Mouse (Mus musculus): ENCODE measurements around the gene Gm45713.

The Gm45713 gene

DNA sequence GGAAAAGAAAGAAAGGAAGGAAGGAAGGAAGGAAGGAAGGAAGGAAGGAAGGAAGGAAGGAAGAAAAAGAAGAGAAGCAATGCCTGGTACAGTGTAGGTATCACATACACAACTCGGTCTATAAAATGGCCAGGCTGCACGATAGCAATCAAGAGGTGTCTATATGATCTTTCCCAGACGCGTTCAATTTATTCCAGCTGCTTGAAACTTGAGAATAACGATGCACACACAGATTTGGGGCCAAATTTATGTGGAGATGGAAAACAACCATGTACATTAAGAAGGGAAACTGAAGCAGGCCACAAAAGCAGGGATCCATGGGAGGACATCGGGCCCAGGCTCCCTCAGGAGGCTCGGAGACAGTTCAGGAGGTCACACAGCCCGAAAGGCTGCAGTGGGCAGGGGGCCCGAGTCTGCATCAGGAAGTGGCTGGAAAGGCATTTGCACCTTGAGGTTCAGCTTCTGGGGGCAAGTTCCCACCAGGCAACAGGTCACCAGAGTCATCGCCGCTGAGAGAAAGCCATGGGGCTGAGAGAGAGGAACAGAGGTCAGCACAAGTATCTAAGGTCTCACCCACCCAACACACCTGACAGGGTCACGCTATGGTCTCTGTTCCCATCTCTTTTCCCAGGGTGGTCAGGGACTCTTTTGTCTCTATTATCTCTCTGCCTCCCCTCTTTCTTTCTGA lies 43.1 kb downstream of the Gm45713 start:
- peak; percentile 36 for DNase-seq

DNA sequence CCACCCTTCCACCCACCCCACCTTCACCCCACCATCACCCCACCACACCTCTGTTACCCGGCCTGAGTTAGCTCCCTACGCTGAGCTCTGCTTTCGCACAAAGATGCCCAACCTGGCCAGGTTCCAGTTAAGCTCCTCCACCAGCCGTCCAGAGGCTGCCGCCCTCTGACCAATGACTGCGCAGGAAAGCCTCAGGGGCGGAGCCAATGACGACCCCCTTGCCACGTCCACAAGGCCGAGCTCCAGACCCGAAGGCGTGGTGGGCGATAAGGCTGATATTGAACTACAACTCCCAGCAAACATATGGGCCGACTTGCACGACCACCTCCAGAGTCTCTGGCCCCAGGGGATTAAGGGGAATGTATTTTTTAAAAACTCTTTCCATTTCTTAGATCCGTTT lies 44.0 kb downstream of the Gm45713 start, which contains the start of gene Rcn3:
Rcn3 (minus strand) TSS at position 174 of the 400 bp plus-strand sequence.
- peak; percentile 95 for DNase-seq

DNA sequence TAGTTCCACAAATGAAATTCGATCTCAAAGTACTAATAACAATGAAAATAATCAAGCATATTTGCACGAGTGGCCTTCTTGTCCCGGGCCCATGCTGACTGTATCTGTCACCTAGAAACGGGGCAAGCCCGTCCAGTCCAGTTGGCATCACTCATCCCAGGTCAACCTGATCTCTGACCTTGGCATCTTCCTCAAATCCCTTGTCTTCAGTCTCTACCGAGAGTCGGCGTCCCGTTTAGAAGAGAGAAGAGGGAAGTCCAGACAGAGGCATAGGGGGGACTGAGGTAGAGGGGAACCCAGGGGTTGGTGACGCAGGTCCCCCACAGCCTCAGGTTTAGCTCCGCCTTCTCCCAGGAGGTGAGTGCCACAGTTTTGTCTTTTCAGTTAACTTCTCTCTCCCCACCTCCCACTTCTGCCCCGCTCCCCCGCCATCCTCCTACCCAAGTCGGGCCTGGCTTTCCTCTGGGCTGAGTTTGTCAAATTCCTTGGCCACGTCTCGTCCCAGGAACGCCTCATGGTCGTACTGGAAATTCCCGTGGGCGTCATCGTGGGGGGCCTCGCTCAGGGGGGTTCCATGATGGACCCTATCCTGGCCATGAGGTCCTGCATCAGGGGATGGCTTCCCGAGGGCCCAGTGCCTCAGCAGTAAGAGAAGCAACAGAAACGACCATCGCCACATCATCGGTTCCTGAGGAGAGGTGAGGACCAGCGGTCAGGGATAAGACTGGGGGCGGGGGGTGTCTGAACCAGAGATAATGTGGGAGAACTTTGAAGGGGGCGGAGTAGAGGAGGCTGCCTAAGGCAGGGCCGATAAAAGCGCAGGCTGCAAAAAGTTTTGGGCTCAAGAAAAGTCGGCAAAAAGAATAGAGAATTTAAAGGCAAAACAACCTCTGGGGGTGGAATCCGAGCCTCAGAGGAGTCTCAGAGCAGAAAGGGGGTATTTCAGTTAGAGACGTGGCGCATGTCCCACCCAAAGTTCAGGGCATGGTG lies 44.7 kb downstream of the Gm45713 start:
- DNase-seq: peak; percentile 74

DNA sequence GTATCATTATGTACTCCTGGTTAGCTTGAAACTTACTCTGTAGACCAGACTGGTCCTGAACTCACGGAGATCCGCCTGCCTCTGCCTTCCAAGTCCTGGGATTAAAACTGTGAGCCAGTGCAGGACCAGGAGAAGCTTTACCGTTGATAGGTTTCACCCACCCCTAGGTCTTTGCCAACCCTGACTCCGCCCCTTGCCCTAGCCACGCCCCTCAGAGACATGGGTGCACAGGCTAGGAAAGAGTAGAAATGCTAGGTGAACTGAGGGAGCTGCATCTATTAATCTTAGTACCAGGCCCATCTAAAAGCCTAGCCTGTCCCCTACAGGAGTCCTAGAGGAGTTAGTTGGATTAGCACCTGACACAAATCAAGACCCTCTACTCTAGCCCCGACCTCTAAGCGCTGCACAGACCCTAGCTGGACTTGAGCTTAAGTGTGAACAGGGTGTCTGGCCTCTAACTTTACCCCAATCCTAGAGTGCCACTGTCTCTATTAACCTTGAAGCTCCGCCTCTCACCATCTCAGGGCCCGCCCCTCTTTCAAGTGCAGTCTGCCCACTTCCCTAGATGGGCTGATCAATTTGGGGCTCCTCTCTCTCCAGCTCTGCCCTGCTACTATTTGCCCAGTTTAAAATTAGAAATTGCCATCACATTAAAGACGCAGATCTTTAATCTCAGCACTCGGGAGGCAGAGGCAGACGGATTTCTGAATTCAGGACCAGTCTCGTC lies 45.6 kb downstream of the Gm45713 start:
- no peak for DNase-seq

DNA sequence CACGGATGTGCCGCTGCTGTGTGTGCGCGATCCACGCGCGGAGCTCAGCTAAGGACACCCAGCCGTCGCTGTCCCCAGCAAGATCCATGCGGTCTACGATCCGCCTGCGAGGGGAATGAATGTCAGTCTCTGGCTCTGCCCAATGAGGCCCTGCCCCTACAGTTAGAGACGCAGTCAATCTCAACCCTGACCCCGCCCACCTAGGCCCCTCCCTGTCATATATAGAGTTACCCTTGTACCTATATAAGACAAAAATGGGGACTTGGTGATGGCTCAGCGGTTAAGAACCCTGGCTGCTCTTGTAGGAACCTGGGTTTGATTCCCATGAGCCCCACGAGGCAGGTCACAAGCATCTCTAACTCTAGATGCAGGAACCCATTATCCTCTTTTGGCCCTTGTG lies 47.4 kb downstream of the Gm45713 start:
- no peak for DNase-seq

DNA sequence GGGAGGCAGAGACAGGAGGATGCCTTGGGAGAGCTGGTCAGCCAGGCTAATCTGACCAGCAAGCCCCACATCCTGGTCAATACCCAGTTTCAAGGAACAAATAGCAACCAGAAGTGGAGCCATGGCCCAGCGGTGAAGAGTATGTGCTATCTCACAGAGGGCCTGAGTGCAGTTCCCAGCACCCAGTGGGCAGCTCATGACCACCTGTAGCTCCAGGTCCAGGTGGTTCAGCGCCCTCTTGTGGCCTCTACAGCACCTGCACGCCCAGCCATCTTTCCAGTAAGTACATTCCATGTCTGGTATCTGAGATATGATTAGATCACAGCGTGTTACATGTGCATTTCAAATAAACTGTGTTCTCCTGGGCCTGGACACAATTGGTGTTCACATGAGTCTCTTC lies 49.9 kb downstream of the Gm45713 start:
- DNase-seq: no peak

DNA sequence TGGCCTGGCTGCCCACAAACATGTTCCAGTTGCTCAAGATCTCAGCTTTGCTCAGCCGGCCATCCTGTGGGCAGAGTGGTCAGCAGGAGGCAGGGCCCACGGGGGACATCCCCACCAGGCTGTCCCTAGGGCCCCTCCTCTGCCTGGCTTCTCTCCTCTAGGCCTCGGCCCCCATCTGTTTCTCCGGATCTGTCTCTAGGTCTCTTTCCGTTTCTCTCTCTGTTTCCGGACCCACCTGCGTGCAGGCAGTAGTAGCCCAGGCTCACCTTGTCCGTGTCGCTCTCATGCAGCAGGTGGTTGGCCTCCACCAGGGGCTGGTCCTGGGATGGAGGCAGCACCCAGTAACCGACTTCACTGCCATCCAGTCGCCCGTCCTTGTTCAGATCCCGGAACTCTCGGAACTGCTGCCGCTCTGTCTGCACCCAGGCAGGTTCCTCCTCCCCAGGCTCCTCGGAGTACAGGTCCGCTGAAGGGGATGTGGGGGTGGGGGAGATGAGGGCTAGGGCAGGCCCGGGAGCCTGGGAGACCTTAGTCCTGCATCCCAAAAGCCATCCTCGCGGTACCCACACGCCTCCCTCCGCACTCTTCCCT lies 52.6 kb downstream of the Gm45713 start:
- no peak for DNase-seq

DNA sequence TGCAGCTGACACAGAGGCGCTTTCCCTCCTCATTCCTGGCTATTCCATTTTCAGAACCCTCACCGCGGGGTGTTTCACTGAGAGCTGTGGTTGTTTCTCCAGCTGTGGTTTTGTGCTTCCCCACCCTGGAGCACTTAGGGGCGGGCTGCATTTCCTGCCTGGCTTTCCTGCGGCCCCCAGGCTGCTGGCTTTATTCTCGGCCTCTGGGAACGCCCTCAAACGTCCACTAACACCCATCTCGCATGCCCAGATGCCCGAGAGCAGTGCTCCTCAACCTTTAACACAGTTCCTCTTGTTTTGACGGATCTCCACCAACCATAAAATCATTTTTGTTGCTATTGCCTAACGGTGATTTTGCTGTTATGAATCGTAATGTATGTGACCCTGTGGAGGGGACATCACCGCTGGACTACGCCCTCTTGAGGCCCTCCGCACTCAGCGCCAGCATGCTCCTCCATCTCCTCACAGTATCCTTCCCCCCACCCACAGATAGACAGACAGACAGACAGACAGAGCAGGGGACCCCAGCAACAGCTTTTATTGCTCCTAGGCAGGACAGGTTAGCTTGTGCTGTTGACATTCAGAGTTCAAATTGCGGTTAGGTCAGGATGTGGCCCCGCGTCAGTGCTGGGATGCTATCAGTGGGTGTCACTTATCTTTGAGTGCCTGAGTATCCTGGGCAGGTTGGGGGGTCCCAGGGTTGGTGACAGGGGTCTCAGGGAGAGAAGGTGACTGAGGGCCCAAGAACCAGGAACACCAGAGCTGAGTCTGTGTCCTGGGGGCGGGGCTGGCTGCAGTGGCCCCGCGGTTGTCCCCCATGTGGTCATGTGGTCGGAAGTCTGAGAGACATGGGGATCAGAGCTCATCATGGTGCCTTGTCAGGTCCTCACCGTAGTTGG lies 53.4 kb downstream of the Gm45713 start:
- DNase-seq: peak; percentile 78

DNA sequence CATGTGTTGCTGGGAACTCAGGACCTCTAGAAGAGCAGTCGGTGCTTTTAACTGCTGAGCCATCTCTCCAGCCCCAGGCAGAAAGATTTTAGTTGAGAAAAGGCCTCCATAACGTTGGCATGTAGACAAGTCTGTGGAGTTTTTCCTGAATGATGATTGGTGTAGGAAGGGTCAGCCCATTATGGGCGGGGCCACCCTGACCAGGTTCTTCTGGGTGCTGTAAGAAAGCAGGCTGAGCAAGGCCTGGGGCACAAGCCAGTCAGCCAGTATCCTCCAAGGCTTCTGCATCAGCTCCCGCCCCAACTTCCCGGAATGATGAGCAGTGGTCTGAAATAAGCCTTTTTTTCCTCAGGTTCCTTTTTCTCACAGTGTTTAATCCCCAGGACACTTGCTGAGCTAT lies 55.0 kb downstream of the Gm45713 start:
- no peak for DNase-seq

DNA sequence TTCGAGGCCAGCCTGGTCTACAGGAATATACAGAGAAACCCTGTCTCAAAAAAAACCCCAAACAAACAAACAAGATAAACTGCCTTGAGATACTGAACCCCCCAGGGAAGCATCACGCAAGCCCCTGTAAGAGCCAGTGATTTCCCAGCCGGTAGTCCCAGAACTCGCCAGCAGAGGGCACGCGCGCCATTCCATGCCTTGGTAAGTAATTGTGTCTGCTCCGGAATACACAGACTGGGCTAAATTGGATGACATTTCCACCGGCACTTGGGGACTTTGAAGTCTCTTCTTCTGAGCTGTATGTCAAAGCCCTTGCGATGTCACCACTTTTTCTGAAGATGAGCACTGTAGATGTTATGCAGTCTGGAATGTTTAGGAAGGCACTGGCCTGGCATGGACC lies 56.2 kb downstream of the Gm45713 start:
- DNase-seq: peak; percentile 95

DNA sequence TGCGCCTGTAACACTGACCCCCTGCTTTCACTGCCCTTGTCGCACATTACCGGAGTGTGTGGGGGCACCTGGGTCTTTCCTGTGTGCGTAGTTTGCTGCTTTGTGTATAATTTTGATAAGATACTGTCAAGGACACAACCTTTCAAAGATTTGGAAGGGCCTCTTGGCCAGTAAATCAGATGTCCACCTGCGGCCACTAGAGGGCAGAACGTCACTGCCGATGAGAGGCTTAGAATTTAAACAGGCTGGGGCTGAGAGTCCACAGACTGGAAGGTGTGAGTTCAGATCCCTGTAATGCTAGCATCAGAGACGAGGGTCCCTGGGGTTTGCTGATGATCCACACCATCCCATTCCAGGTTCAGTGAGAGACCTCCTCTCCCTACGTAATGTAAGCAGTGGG lies 57.5 kb downstream of the Gm45713 start:
- DNase-seq: peak; percentile 89

DNA sequence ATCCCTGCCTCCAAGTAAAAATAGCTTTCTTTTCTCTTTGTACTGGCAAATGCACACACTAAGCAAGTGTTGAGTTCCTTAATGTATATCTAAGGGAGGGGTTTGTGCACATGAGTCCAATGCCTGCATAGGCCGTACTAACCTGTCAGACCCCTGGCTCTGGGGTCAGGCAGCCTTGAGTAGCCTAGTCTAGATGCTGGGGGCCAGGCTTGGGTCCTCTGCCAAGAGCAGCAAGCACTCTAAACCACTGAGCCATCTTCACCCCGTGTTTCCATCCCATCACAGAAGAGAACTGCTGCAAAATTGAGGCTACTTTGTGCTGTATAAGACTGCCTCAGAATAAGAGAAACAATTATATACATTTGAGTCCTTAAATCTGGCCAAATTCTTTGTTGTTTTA lies 58.2 kb downstream of the Gm45713 start:
- DNase-seq: no peak

DNA sequence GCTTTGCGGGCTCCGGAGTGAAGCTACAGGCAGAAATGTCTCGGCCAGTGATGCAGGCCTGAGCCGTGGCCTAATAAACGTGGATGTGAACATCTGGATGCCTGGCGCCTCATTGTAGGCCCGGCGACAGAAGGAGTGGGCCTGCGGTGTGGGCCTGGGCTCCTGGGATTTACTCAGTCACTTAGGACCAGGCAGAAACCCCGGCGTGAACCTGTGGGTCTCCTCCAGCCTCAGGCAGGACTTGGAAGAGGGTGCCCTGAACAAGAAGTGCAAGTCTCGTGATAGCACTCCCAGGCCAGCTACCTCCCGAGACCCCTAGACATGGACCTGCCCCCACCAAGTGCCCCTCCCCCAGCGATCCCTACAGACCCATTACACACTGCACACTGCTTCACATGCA lies 58.7 kb downstream of the Gm45713 start:
- DNase-seq: no peak

DNA sequence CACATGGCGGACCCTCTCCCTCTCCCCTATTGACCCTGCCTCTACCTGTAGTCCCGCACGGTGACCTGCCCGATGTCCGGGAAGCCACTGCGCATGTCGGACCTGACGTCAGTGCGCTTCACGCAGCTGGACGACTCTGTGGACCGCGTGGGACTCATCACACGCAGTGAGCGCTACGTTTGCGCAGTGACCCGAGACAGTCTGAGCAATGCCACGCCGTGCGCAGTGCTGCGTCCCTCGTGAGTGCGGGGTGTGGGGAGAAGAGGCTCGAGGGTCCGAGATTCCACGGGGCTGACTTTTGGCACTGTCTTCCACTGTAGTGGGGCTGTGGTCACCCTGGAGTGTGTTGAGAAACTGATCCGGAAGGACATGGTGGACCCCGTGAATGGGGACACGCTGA lies 59.5 kb downstream of the Gm45713 start:
- DNase-seq: no peak

Data from kidney, postnatal 10 days (tissue).